Mouse (Mus musculus): Measurements from ENCODE around the gene Ifi27. TPM values are rescaled to one million over a fixed set of nuclear protein-coding genes. Genes with fewer than 3 reads are reported as not detected.

Gene Ifi27
- total and polyA plus RNA-seq, 3 experiments = 103 to 105 TPM; not detected in 1

DNA sequence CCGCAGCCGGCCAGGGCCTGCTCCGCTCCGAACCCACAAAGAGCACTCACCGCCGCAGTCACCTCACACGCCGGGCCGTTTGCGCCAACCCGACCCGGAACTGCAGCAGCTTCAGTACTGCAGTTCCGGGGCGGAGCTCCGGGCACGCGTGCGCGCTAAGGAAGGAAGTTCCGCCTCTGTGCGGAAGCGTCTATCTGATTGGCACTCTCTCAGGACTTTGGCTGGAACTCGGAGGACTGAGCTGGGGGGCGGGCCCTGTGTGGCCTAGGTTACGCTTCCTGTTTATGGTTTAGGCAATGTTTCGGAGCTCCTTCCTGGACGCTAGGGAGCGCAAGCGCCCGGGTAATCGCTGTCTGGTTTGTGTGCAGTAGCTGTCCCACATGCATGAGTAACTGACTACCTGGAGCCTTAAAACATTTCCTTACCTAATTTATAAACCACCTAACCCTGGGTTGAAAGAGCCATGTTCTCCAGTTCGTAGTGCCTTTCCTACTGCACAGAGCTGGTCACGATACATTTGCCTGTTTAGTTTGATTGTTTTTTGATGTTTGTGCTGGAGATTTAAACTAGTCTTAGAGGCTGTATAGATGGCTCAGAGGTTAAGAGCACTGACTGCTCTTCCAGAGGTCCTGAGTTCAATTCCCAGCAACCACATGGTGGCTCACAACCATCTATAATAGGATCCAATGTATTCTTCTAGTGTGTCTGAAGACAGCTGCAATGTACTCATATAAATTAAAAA is 8.1 kb upstream of the Ifi27 start, which contains the start of gene Ddx24 (continued):
- TF ChIP-seq CTCF (IDR thresholded peaks at IDR 0.05 in 2 of 3, conservative IDR thresholded peaks at IDR 0.05 in 1 of 3; ENCODE audit: control insufficient read depth in 1 of 3, insufficient read depth in 1 of 3, low read depth in 2 of 3, low read length in 3 of 3, poor library complexity in 1 of 3, severe bottlenecking in 1 of 3) (peak; percentile 51 to 94 (median 83)), CHD2 (IDR thresholded peaks at IDR 0.05; ENCODE audit: low read length) (peak; percentile 43; the same call in 1 of the 2 replicates), ZKSCAN1 (IDR thresholded peaks at IDR 0.05; ENCODE audit: low read depth, low read length) (no peak), NELFE (IDR thresholded peaks at IDR 0.05; ENCODE audit: low read depth, low read length) (peak; percentile 85), KAT2A (conservative IDR thresholded peaks at IDR 0.05; ENCODE audit: low read depth, low read length) (peak; percentile 81), POLR2AphosphoS5 (IDR thresholded peaks at IDR 0.05; ENCODE audit: borderline replicate concordance, low read depth, low read length) (no peak), MAFK (IDR thresholded peaks at IDR 0.05; ENCODE audit: borderline replicate concordance, low read depth, low read length) (no peak), E2F4 (IDR thresholded peaks at IDR 0.05; ENCODE audit: borderline replicate concordance, low read depth, low read length) (no peak), EP300 (IDR thresholded peaks at IDR 0.05; ENCODE audit: low read depth in 1 of 2, low read length in 2 of 2) (peak in 1 of 2 experiments; percentile 37; a peak in 1 of 4 replicates), USF1 (IDR thresholded peaks at IDR 0.05; ENCODE audit: low read depth, low read length) (0 out of 2 replicates have a peak, but pooled peaks have one; percentile 33), MAX (IDR thresholded peaks at IDR 0.05; ENCODE audit: low read length) (peak; percentile 83), ELF1 (IDR thresholded peaks at IDR 0.05; ENCODE audit: low read depth, low read length) (peak; percentile 98), RCOR1 (IDR thresholded peaks at IDR 0.05; ENCODE audit: low read depth, low read length) (0 out of 2 replicates have a peak, but pooled peaks have one; percentile 8), POLR2A (IDR thresholded peaks at IDR 0.05; ENCODE audit: control insufficient read depth in 1 of 2, insufficient read depth in 1 of 2, low read depth in 1 of 2, low read length in 2 of 2, poor library complexity in 1 of 2) (peak; percentile 75 to 93), MAZ (IDR thresholded peaks at IDR 0.05; ENCODE audit: low read depth, low read length) (0 out of 2 replicates have a peak, but pooled peaks have one; percentile 6)

DNA sequence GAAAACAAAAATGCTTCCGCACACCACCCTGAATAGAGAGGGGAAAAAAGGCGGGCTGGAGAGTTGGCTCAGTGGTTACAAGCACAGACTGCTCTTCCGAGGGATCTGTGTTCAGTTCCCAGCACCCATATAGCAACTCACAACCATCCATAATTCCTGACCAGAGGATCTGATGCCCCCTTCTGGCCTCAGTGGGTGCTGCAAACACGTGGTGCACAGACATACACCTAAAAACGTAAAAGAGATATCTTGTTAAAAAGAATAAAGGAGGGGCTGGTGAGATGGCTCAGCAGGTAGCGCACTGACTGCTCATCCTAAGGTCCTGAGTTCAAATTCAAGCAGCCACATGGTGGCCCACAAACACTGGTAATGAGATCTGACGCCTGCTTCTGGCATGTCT is 7.3 kb upstream of the Ifi27 start:
- no peaks in the 10 kb centered on the region for H3K9me3 ChIP-seq (replicated peaks; ENCODE audit: insufficient read depth, low read length)
- H3K9ac ChIP-seq (ENCODE audit: control insufficient read depth, low read depth, low read length, poor library complexity, severe bottlenecking) = no peak overlapping the region
- peaks cover 11 to 12% of the 10 kb centered on the region in 2 experiments; a peak in 3 of 4 replicates for H3K4me1 ChIP-seq (ENCODE audit: control insufficient read depth in 1 of 2, insufficient read depth in 2 of 2, low read length in 2 of 2)
- H3K36me3 ChIP-seq (ENCODE audit: control insufficient read depth in 1 of 2, insufficient read depth in 2 of 2, low read length in 2 of 2) = peaks cover 9 to 27% of the 10 kb centered on the region in 2 experiments
- no peak for DNase-seq (ENCODE audit: low read depth, low spot score)
- peaks cover 33% of the 10 kb centered on the region for H3K79me2 ChIP-seq (ENCODE audit: control insufficient read depth, insufficient read depth, low read length, poor library complexity)
- no peak overlapping the region for H3K27ac ChIP-seq (ENCODE audit: control insufficient read depth, low read depth, low read length)
- H3K27me3 ChIP-seq (ENCODE audit: control insufficient read depth in 1 of 2, insufficient read depth in 2 of 2, low read length in 2 of 2) = no peaks in the 10 kb centered on the region
- no peak overlapping the region for H3K4me3 ChIP-seq (ENCODE audit: control insufficient read depth in 1 of 2, insufficient read depth in 1 of 2, low read depth in 2 of 2, low read length in 2 of 2)
- TF ChIP-seq CTCF (IDR thresholded peaks at IDR 0.05 in 2 of 3, conservative IDR thresholded peaks at IDR 0.05 in 1 of 3; ENCODE audit: control insufficient read depth in 1 of 3, insufficient read depth in 1 of 3, low read depth in 2 of 3, low read length in 3 of 3, poor library complexity in 1 of 3, severe bottlenecking in 1 of 3) (0 out of 6 replicates have a peak, but pooled peaks of 1 of the 3 experiments have one; percentile 13), ZKSCAN1 (IDR thresholded peaks at IDR 0.05; ENCODE audit: low read depth, low read length) (no peak)

DNA sequence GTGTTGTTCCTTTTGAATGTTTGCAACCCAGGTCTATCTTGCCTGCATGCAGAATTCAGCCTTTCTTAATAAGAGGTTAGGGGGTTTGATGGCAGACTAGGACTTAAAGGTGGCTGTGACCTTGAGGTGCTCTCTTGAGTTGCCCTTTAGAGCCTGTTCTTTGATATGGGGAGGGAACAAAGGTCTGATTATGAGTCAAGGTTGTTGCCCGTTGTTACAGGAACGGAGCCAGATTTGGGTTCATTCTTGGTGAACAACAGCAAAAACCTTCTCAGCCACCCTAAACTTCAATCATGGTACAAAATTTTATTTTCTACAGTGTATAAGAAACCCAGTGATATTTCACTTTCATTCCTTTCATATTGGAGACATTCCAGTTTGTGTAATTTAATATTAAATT is 581 bp upstream of the Ifi27 start:
- TF ChIP-seq BHLHE40 (IDR thresholded peaks at IDR 0.05; ENCODE audit: borderline replicate concordance, low read depth, low read length) (no peak), ZMIZ1 (IDR thresholded peaks at IDR 0.05; ENCODE audit: low read depth, low read length) (0 out of 2 replicates have a peak, but pooled peaks have one; percentile 3), ETS1 (IDR thresholded peaks at IDR 0.05; ENCODE audit: low read depth, low read length) (no peak)
- Histone ChIP-seq H3K27me3 (ENCODE audit: control insufficient read depth in 1 of 2, insufficient read depth in 2 of 2, low read length in 2 of 2) (no peaks in the 10 kb centered on the region), H3K4me1 (ENCODE audit: control insufficient read depth in 1 of 2, insufficient read depth in 2 of 2, low read length in 2 of 2) (peaks cover 3 to 14% of the 10 kb centered on the region in 2 experiments; a peak in 3 of 4 replicates), H3K79me2 (ENCODE audit: control insufficient read depth, insufficient read depth, low read length, poor library complexity) (no peaks in the 10 kb centered on the region), H3K36me3 (ENCODE audit: control insufficient read depth in 1 of 2, insufficient read depth in 2 of 2, low read length in 2 of 2) (peaks cover 0 to 5% of the 10 kb centered on the region in 2 experiments; a peak in 3 of 4 replicates), H3K9ac (ENCODE audit: control insufficient read depth, low read depth, low read length, poor library complexity, severe bottlenecking) (peak overlapping the region; percentile 54), H3K27ac (ENCODE audit: control insufficient read depth, low read depth, low read length) (peak overlapping the region; percentile 44), H3K4me3 (ENCODE audit: control insufficient read depth in 1 of 2, insufficient read depth in 1 of 2, low read depth in 2 of 2, low read length in 2 of 2) (peak overlapping the region in 1 of 2 experiments; percentile 46; a peak in 2 of 4 replicates), H3K9me3 (replicated peaks; ENCODE audit: insufficient read depth, low read length) (no peaks in the 10 kb centered on the region)
- DNase-seq (ENCODE audit: low read depth, low spot score) = no peak

All from MEL (cell line).